Mouse (Mus musculus) heart, postnatal 10 days (tissue): ENCODE data around the gene Oprd1. TPM values are rescaled to one million over a fixed set of nuclear protein-coding genes. Genes with fewer than 3 reads are reported as not detected.
A peak's percentile ranks its signal among the peaks of the same experiment; 100 is the strongest.

Experiments used
- DNase-seq, 2 experiments: peaks; one replicate each; pipeline ENCODE4 v3.0.0; 2021
- intact Hi-C: fragments of 180-260 bp; cut with DNase I; formaldehyde crosslinking; loops from one replicate; pipeline ENCODE4 v1.15.1; 2025
- total RNA-seq, 2 experiments: library from RNA; stranded (reverse); gene quantifications; 2 replicates each; pipeline ENCODE4 v1.2.3; 2021

Gene Oprd1
- under 1 TPM; 0.24 to 0.30 TPM for total RNA-seq

DNA sequence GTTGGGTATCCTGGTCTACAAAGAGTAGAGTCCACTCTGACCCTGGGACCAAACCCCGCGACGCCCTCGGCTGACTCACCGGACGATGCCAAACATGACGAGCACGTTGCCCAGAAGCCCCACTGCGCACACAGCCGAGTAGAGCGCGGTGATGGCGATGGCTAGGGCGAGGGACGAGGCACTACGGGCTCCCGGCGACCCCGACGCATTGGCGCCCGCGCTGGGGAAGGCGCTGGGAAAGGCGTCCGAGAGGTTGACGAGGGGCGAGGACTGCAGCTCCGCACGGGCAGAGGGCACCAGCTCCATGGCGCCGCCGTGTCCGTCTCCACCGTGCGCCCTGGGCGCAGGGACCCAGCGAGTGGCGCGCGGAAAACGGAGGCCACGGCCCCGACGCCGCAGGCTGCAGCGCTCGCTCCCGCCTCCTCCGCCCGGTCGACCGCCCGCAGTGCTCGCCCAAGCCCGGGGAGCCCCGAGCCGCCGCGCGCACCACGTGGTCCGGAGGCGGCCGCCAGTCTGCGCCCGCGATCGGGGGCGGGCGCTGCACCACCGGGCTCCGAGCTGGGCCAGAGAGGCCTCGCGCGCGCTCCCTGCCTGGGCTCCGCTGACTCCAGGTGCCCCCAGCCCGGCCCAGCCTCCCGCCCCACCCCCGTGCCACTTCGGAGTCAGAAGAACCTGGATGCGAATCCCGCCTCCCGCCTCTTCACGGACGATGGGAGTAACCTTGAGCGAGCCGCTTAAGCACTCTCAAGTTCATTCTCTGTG lies at the start of gene Oprd1:
TSS of gene Oprd1 (minus strand) at position 407 of the 762 bp plus-strand sequence.
- intact Hi-C loops: no loop called here
- peak; percentile 18 to 21 for DNase-seq

DNA sequence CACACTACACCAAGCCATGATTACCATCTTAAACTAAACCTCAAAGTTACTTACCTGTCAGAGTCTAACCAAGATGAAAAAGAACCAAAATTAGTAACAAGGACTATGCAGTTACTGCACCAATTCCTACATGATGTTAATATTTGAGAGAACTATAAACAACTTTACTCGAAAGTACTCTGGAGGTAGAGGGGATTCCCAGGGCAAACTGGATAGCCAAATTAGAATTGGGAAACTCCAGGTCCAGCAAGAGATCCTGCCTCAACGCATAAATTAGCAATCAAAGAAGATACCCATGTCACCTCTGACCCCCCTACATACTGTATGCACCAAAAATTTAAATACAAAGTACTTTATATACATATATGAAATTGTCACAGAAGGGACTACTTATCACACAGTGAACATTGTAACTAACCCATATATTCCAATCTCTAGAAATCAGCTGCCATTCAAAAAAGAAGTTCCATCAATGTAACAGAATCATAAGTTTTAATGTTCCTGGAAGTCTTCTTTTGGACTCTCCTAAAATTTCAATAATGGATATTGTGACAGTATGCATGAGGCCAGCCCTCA lies 43.6 kb upstream of the Oprd1 start:
- intact Hi-C loops: no loop called here
- no peak for DNase-seq

DNA sequence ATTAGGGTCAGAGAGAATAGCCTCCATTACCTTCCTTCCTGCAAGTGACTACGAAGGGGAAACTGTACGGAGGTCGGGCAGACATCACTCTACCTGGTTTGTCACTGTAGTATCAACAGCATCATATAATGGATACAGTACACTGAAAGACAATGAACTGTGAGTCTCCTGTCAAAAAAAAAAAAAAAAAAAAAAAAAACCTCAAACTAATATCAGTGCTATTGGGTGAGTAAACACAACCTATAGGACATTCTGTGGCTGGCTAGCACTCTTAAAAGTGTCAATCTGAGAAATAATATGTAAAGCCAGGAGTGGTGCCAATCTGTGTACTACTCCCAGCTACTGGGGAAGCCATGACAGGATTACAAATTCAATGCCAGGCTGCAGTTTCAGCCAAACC lies 38.9 kb upstream of the Oprd1 start:
- intact Hi-C loops: loop anchor here (5.0 kb wide), 1 partner anchor 164 kb away; no protein-coding TSS in a partner anchor
- DNase-seq: no peak

DNA sequence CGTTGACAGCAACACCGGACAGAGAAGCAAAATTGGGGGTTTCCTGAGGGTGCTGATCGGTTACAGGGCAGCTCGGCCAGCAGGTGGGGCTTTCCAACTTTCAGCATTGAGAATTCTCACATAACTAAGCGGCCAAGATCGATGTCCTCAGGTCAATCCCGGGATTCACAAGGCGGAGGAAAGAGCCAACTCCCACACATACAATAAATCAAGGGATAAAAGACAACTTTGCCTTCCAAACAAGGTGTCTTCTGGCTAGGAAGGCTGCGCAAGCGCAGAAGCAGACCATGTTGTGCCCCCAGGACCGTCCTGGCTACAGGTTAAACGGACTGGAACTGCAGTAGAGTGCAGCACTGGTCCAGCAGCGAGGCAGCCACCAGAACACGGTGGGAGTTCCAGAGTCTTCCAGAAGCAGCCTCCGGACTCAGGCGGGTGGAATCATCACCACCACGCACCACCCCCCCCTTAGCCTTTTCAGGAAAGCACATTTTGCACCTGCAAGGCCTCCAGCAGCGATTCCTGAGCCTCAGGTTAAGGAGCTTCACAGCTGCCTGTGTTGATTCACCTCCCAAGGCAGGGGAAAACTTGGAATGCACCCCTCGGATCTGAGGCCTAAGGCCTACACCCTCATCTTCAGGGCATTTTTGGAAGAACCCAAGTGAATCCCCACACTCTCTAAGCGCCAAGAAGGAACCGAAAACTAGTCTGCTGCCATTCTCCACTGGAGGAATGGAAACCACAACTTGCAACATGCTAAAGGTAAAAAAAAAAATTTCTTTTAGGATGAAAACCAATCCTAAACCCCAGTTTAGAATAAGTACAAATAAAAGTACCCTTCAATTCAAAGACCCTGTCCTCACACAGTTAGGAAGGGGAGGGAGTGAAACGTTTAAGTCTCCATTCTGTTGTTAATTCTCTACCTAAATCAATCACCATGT lies 37.7 kb upstream of the Oprd1 start:
- intact Hi-C loops: loop anchor here (5.0 kb wide), 1 partner anchor 165 kb away; no protein-coding TSS in a partner anchor
- DNase-seq: no peak

DNA sequence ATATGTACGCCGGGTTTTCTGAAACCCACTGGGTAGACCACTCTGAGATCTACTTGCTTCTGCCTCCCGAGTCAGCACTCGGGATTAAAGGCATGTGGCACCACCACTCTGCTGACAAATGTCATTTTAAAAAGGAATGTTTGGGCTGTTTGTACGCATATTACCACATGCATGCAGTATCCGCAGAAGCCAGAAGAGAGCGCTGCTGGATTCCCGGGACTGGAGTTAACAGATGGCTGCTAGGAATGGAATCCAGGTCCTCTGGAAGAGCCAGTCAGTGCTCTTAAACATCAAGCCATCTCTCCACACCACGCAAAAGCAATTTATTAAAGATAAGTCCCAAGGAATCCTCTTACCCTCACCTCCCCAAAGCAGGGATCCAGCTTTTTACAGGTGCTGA lies 36.4 kb upstream of the Oprd1 start:
- DNase-seq: peak in 1 of 2 experiments; percentile 66
- intact Hi-C loops: loop anchor here (5.0 kb wide), 1 partner anchor 167 kb away; no protein-coding TSS in a partner anchor

DNA sequence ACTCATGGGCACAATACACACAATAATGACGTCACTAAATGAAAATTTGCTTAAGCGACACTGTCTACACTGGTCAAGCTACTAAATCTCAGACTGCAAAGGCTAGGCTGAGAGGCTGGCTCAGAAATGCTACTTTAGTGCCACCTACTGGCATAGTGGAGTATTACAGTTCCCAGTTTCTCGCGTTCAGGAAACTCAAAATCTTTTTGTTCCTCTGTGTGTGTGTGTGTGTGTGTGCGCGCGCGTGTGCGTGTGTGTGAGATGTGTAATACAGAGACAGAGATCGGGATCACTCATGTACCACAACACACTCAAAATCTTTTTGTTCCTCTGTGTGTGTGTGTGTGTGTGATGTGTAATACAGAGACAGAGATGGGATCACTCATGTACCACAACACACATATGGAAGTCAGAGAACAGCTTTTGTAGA lies 34.4 kb upstream of the Oprd1 start:
- peak; percentile 71 to 83 for DNase-seq
- intact Hi-C loops: loop anchor here (1.0 to 10.0 kb wide), 2 partner anchors 89 to 204 kb away; no protein-coding TSS in a partner anchor

DNA sequence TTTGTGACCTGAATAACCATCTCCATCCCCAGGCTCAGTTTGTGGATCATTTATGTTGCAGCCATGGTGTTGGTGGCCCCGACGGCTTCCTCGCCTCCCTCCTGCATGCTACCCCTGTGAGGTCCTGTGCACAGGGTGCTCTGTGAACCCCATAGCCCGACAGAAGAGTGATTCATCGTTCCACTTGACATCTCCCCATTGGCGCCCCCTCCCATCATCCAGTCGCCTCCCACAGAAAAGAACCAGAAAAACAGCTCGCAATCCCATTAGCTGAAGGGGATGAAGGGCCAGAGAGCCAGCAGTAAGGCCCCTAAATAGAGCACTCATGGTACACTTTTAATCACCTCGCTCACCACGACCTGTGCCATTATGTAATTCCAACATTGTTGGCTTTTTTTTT lies 32.2 kb upstream of the Oprd1 start:
- DNase-seq: no peak
- intact Hi-C loops: loop anchor here (10.0 kb wide), 1 partner anchor 202 kb away; no protein-coding TSS in a partner anchor

DNA sequence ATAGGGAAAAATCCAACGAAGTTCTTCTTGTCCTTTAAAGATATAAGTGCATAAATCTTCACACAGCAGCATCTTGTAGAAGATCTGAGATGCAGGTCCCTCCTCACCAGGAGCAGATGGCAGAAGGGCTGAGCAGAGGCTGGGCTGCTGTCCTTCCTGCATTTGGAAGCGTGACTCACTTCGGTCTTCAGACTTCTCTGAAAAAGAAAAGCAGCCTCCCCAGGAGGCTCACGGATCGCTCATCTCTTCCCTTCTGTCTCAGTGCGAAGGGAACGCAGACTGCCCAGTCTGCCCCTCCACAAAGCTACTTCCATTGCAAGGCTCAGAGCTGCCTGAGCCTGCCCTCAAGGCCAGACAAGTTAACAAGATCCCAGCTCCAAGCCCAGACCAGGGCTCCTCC lies 26.6 kb upstream of the Oprd1 start:
- intact Hi-C loops: loop anchor here (10.0 kb wide), 1 partner anchor 196 kb away; no protein-coding TSS in a partner anchor
- DNase-seq: no peak

DNA sequence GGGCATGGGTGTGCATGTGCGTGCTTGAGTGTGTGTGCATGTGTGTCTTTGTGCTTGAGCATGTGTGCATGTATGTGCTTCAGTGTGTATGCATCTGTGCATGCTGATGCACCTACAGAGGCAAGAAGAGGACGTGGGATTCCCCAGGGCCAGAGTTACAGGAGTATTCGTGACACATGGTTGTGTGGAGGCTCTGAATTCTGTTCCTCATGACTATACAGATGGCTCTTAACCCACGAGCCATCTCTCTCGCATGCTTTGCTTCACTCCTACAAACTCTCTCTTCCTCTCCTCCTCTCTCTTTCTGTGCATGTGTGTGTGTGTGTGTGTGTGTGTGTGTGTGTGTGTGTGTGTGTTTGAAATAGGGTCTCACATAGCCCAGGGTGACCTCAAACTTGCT lies 25.5 kb upstream of the Oprd1 start:
- intact Hi-C loops: loop anchor here (10.0 kb wide), 1 partner anchor 195 kb away; no protein-coding TSS in a partner anchor
- DNase-seq: no peak

DNA sequence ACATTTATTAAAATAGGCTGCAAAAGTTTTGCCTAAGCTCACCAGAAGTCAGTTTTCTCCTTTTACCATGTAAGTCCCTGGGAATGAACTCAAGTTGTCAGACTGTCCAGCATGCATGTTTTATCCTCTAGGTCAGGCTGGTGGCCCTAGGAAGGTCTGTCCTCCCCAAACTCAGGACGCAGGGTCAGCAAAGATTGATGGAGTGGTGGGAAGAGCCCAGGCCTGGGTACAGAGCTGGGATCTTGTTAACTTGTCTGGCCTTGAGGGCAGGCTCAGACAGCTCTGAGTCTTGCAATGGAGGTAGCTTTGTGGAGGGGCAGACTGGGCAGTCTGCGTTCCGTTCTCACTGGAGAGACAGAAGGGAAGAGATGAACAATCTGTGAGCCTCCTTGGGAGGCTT lies 25.0 kb upstream of the Oprd1 start:
- DNase-seq: no peak
- intact Hi-C loops: no loop called here

DNA sequence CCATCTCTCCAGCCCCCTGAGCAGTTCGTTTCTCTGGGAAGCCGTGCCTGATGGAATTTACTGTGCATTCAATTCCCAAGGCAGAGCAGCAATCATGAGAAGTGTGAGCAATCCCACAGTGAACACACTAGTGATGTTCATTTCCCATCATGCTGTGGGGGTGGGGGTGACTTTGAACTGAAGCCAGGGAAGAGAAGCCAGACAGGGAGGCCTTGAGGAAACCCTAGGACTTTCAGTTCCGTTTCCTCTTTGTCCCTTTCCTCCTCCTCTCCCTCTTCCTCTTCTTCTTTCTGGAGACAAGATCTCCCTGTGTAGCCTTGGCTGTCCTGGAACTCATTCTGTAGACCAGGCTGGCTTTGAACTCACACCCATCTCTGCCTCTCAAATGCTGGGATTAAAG lies 23.1 kb upstream of the Oprd1 start:
- no peak for DNase-seq

DNA sequence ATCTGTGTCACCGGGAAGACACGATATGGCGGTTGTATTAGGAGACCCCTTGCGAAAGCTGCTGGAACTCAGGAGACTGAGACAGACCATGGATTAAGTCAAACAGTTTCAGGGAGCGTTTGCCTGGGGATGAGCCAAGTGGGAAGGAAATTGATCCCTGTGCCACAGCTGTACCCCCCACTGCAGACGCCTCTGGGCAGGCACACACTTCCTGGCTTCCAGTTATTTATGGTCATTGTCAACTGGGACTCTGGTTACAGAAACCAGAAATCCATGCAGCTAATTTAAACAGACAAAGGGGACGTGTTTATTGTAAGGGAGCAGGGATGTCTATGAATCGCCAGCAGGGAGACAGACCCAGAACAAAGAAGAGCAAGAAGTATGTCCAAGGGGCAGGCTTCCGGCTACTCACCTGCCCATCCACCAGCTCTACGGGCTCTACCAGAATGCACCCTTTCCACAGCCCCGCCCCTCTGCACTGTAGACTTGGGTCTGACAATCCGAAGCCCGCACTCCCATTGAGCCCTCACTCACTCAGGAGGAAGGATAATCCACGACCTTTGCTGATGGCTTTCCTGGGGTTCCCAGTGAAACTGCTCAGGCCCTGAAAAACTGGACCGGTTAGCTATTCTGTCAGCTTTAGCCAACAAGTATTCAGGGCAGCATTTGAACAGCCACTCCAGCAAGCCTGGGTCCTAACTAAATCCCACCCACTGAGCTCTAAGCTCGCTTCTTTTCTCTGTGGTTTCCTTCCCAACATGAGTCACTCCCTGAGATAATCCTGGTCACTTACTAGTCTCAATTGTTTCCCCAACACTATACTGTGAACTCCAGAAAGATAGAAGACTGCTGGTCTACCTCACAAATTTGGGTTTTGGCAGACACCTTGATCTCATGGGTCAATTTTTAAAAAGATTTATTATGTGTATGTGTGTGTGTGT lies 22.3 kb upstream of the Oprd1 start:
- DNase-seq: no peak
- intact Hi-C loops: no loop called here

More for the DNA sequence above, 23.1 kb upstream of the Oprd1 start:
- intact Hi-C loops: no loop called here

DNA sequence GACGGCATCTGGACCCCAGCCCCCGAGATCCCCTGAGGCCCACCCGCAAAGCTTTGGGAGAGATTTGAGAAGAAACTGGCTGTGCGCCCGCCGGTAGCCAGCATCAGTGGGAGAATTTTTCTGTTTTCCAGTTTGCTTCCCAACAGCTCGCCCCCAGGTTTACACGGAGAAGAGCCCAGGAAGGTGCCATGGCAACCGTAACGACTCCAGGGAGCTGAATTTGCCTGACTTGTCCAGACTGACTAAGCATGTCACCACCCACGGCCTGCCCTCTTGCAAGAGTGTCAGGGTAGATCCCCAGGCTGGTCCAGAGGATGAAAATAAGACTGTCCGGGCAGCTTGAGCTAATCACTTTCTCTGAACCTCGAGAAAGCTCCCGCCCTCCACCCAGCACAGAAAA lies 21.4 kb upstream of the Oprd1 start:
- no peak for DNase-seq
- intact Hi-C loops: no loop called here

DNA sequence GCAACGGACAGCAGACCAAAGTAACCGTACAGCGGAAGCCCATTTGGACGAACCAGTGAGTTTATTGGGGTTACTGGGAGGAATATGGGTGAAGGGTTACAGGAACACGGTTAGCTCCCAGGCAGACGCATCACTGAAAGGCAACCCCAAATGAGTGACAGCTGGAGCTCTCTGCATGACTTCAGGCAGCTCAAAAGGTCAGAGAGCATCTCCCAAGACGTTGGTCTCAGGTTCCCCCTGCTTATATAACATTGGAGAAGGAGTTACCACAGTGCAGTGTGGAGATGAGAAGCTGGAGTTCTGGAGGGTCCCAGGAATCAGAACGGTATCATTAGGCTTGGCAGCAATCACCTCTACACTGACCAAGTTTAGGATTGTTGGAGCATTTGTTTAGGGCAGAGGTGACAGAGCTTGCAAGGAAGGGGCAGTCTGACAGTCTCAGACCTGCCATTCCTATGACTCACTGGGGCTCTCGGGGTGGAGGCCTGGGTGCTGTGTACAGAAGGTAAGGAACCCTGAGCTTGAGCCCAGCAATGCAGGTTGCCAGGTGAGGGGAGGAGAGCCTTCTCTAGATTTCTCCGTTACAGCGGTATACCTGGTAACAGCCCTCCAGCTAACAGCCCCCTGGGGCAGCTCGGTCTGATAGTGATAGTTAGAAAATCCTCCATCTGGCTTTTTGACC lies 12.8 kb upstream of the Oprd1 start:
- DNase-seq: no peak
- intact Hi-C loops: no loop called here

DNA sequence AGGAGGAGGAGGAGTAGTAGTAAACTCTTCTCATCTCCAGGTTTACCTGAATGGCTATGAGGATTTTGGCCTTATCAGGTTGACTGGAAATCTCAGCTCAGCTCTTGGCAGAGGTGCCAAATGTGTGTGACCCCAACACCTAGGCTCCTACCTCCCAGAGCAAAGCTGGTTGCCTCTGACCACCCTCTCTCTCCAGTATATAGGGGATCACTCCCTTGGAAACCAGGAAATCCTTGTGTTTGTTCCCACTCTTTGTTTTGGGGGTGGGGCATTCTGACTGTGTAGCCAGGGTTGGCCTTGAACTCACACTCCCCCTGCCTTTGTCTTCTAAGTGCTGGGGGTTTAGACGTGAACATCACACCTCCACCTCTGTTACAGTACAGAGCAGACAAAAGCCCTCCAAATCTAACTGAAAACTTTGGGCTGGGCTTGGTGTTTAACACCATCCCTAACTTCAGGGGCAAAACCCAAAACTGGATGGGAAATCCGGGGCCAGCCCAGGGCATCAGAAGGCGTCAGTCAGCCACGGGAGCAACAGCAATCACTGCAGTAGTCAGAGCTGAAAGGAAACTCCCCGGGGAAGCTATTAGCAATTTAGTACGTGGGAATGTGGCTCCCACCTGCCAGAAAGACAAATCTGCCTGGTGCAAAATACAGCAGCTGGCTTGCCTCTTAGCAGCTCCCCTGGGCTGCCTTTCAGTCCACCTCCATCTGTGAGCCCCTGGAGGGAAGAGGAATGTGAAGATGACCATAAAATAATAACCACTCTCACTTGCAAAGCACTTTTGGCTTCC lies 10.8 kb upstream of the Oprd1 start:
- intact Hi-C loops: no loop called here
- no peak for DNase-seq

DNA sequence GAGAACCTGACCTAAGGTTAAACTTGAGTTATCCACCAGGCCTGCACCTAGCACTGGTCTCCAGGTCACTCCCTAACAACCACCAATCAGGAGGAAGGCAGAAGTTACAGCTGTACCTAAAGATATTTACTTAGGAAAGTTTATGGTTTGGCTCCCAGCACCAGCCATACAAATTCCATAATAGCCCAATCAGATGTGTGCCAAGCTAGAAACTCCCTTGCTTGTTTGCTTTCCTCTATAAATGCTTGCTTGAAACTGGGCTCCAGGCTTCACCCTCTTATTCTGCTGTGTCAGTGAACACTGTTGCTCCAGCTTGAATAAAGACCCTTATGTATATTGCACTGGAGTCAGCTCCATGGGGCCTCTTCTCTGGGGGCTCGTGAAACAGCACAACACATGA lies 7.4 kb upstream of the Oprd1 start:
- DNase-seq: no peak
- intact Hi-C loops: no loop called here

DNA sequence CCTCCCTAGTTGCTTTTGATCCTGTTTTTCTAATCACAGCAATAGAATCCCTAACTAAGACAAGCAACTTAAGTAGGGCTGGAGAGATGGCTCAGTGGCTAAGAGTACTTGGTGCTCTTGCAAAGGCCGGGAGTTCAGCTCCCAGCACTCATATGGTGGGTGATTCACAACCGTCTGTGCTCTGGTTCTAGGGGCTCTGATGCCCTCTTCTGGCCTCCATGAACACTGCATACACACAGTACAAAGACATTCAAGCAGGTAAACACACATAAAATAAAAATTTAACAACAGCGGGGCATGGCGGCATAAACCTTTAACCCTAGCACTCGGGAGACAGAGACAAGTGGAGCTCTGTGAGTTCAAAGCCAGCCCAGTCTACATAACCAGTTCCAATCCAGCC lies 1.9 kb upstream of the Oprd1 start:
- DNase-seq: no peak
- intact Hi-C loops: no loop called here

DNA sequence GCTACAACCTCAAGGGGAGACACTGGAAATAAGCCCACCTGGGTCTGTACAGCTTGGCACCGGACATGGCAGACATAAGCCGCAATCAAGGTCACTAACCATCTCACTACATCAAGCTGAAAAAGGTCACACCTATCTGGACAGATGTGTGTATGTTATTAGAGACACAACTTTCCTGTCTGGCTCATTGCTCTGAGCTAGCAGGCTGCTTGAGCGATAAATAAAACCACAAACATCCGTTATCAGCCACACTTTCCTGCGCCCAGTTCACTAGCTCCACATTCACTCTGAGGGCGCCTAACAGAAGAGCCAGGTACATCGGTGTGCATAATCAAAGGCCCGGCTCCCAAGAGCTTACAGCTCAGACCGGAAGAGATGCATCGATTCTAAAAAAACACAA lies 806 bp upstream of the Oprd1 start:
- intact Hi-C loops: no loop called here
- no peak for DNase-seq
